Mouse (Mus musculus) retina, postnatal 1 day (tissue): ENCODE measurements around the gene Tmc3.
A peak's percentile ranks its signal among the peaks of the same experiment; 100 is the strongest.

Source experiments
- DNase-seq: peaks from one replicate; pipeline ENCODE4 v3.0.0-alpha.2; 2012

The Tmc3 gene

GRCm38 (mm10) chr7:83584639-83585471 is at the start of gene Tmc3:
TSS of gene Tmc3 (plus strand) at chr7:83584927.
- DNase-seq: no peak

- DNase-seq: no peak
These were observed 43.1 kb upstream of the Tmc3 start for GRCm38 (mm10) chr7:83541536-83542169.

GRCm38 (mm10) chr7:83548686-83549352 is 35.9 kb upstream of the Tmc3 start:
- DNase-seq: no peak

GRCm38 (mm10) chr7:83549353-83549774 is 35.4 kb upstream of the Tmc3 start:
- DNase-seq: peak; percentile 37

DNA sequence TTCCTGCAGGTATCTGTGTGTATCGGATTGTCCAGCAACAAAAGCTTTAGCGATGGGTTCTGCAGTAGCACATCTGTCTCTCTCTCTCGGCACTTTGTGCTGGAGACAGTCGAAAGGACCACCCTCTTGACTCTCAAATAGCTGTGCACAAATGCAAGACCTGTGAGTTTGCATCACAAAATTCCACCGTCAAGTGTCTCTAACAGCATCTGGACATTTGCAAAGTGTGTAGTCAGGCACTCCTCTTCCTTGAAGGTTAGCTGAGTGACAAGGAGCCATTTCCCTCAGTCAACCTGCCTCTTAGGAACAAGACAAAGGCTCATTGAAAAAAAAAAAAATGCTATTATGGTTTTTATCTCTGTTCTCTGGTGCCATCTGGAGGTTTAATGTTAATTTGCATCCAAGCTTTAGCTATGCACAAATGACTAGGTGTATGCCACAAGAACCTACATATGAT is 34.7 kb upstream of the Tmc3 start:
- DNase-seq: peak; percentile 83

DNA sequence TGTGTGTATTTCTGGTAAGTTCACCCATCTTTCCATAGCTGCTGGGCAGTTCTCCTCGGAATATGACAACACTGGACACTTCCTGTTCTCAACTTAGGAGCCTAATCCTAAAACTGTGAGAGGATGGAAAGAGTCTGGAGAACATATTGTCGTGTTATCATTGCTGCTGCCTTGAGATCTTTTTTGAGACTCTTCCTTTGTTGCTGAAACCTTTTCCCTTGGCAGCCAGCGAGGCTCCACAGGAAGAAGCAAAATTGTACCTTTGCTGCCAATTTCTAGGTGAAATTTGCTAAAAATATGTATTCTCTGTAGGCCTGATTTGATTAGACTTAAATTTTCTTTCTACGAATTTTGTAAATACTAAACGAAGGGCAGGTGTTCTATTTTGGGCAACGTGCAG is 30.2 kb upstream of the Tmc3 start:
- no peak for DNase-seq

DNA sequence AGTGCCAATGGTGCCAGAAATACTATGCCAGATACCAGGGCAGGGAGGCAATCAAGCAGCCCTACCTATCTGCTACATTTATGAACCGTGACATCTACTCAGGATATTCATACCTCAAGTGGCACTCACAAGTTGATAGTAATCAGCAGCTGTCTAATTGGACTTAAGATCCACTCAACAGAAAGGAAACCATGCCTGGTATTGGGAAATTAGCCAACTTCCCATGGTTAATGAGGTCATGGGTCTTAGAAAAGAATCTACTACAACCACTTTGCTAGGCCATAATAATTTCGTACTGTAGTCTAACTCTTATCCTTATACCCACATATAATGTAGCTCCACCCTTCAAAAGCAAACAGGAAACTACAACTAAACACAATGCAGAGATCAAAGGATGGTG is 28.2 kb upstream of the Tmc3 start:
- no peak for DNase-seq

DNA sequence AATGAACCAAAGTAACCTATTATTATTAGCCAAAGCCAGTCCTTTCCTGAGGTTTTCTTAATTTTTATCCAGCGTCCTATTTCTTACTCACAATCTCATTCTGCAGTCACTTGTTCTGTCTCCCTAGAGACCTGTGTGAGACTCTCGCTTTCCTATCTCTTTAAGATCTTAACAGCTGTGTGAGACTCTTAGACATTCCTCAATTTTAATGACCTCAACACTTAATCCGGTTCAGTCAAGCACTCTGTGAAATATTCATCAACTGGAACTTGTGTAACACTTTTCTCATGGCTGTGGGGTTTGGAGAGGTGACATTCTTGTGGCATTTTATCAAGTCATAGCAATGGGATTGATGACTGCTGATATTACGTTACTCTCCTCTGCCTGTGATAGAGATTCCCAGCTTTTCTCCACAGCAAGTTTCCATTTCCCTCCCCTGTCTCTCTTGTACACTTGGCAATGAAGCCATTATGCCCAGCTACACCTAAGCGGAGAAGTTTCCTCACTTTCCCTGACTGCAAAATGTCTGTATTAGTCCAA is 25.9 kb upstream of the Tmc3 start:
- DNase-seq: no peak

DNA sequence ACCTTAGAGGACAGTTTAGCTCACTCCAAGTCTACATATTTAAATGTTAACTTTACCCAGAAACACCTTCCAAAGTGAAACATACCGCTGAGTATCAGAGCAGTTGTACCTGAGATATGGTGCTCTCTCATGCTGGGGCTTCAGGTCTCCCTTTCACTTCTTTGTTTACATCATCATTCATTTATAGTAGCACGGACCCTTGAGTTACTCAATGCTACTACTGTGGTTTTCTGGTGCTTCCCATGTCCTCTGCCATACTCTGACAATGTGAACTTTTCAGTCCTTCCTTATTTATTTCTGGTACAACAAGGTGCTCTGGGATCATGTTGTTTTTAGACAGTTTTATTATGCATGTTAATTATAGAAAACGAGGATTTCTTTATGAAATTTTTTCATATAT is 25.2 kb upstream of the Tmc3 start:
- no peak for DNase-seq

- peak; percentile 42 for DNase-seq
These were observed 22.9 kb upstream of the Tmc3 start for GRCm38 (mm10) chr7:83561849-83562248.

GRCm38 (mm10) chr7:83564635-83565291 is 20.0 kb upstream of the Tmc3 start:
- no peak for DNase-seq

- DNase-seq: peak; percentile 64
These were observed 18.8 kb upstream of the Tmc3 start for GRCm38 (mm10) chr7:83565976-83566375.

DNA sequence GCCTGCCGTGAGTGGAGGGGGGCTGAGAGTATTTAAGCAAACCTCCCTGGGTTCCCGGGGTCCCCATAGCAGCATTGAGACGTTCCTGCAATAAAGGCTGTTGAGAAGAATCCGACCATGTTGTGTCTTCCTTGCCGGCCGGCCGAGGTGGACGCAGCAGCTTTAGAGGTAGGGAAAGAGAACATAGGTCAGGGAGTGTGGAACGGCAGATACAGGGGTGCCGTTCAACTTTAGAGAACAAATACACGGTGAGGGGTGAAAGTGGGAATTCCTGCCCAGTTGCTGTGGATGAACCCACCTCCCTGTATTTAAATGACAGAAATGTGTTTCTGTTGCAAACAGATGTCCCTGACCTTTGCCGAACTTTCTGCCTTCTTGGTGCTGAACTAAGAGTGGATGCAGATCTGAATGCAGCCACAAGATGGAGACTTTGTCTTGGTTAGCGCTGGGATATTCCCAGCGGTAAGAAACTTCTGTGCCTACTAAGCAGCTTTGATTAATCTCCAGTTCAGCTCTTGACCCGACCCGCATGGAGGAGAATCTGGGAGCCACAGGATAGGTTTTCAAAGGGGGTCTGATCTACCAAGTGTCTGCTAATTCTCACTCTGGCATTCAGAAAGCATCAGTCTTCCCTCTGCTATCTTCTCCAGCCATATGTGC is 16.8 kb upstream of the Tmc3 start:
- peak; percentile 79 for DNase-seq

GRCm38 (mm10) chr7:83568815-83569214 is 15.9 kb upstream of the Tmc3 start:
- no peak for DNase-seq

DNA sequence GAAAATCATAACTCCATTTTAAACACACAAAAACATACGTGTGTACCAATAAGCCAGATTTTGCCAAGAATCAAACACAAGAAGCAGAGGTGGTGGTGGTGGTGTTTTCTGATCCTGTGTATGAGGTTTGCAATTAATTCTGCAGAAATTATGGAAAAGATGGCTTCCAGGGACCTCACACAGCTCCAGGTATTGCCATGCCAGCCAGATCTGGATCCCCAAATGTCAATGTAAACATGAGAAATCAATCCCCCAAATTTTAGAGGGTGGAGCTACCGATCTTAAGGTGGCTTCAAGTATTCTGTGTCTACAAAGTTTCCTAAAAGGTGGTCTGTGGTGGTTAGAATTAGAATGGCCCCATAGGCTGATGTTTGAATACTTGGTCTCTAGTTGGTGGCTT is 15.3 kb upstream of the Tmc3 start:
- DNase-seq: no peak

GRCm38 (mm10) chr7:83571077-83571476 is 13.7 kb upstream of the Tmc3 start:
- no peak for DNase-seq

GRCm38 (mm10) chr7:83571901-83572300 is 12.8 kb upstream of the Tmc3 start:
- peak; percentile 34 for DNase-seq

GRCm38 (mm10) chr7:83572451-83572850 is 12.3 kb upstream of the Tmc3 start:
- no peak for DNase-seq

- DNase-seq: peak; percentile 84
These were observed 3.8 kb upstream of the Tmc3 start for GRCm38 (mm10) chr7:83580946-83581345.

DNA sequence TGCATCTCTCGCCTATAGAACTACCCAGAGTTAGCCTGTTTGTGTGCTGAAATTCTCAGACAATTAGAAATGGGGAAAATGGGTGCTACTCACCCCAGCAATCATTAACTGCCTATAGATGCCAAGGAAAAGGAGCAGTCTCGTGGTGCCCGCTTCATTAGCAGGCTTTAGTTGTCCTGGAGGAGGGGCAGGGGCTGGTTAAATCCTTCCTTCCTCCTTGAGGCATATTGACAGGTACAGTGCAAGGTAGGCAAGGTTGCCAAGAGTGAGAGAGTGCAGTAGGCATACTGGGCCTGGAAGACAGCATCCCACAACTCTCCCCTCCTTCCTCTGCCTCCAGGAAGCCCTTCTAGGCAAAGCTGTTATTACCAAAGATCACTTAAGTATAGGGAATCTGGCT is 9.3 kb downstream of the Tmc3 start:
- no peak for DNase-seq

GRCm38 (mm10) chr7:83597063-83597462 is 12.3 kb downstream of the Tmc3 start:
- DNase-seq: no peak
